Mouse (Mus musculus) kidney, adult 2 months (tissue): ENCODE results near the gene Mbd6. TPM values are rescaled to one million over a fixed set of nuclear protein-coding genes. Genes with fewer than 3 reads are reported as not detected.

Experiments used
- DNase-seq: peaks from one replicate; pipeline ENCODE4 v3.0.0; 2021
- H3K27ac ChIP-seq: fragments of 200-500 bp; 2 replicates; pipeline ENCODE4 v1.5.1; 2012; ENCODE audit warnings: low read depth, low read length, control low read depth, inconsistent platforms; ENCODE audit not compliant: insufficient read depth
- H3K27me3 ChIP-seq: fragments of 200-500 bp; replicated peaks from 2 replicates; pipeline ENCODE4 v1.6.1; 2012; ENCODE audit warnings: mild to moderate bottlenecking, moderate library complexity, low read length, inconsistent platforms; ENCODE audit not compliant: control insufficient read depth, insufficient read depth
- H3K36me3 ChIP-seq: fragments of 200-500 bp; 2 replicates; pipeline ENCODE4 v1.6.1; 2012; ENCODE audit warnings: mild to moderate bottlenecking, moderate library complexity, low read length, inconsistent platforms; ENCODE audit not compliant: control insufficient read depth, insufficient read depth
- H3K4me1 ChIP-seq: fragments of 200-500 bp; 2 replicates; pipeline ENCODE4 v1.6.1; 2011; ENCODE audit warnings: low read length; ENCODE audit not compliant: control insufficient read depth, insufficient read depth
- H3K4me3 ChIP-seq: fragments of 200-500 bp; 2 replicates; pipeline ENCODE4 v1.5.1; 2011; ENCODE audit warnings: mild to moderate bottlenecking, low read depth, low read length, control low read depth; ENCODE audit not compliant: insufficient read depth
- CTCF ChIP-seq: fragments of 200-500 bp; conservative IDR thresholded peaks from 2 replicates; pipeline ENCODE4 v1.5.1; 2011; ENCODE audit warnings: low read depth, mild to moderate bottlenecking, control low read depth, low read length, moderate library complexity, mixed read lengths; ENCODE audit not compliant: insufficient read depth, insufficient read length
- POLR2A ChIP-seq: fragments of 200-500 bp; IDR thresholded peaks from one replicate; pipeline ENCODE4 v1.6.1; 2011; ENCODE audit warnings: low read depth, low read length, control low read depth
- WGBS: fragments of 180-500 bp; shearing (Covaris S2); methylation state at CpG from one replicate; pipeline ENCODE4 v1.1.7; 2018; 5-methylcytosine and 5-hydroxymethylcytosine counted together
- polyA plus RNA-seq: library from polyadenylated mRNA; depleted of rRNA; stranded (reverse); fragments of >200 nt; gene quantifications from 2 replicates; pipeline ENCODE4 v1.2.3, GENCODE M21; 2012

The Mbd6 gene
- polyA plus RNA-seq, 1 experiment: 26.8 TPM

DNA sequence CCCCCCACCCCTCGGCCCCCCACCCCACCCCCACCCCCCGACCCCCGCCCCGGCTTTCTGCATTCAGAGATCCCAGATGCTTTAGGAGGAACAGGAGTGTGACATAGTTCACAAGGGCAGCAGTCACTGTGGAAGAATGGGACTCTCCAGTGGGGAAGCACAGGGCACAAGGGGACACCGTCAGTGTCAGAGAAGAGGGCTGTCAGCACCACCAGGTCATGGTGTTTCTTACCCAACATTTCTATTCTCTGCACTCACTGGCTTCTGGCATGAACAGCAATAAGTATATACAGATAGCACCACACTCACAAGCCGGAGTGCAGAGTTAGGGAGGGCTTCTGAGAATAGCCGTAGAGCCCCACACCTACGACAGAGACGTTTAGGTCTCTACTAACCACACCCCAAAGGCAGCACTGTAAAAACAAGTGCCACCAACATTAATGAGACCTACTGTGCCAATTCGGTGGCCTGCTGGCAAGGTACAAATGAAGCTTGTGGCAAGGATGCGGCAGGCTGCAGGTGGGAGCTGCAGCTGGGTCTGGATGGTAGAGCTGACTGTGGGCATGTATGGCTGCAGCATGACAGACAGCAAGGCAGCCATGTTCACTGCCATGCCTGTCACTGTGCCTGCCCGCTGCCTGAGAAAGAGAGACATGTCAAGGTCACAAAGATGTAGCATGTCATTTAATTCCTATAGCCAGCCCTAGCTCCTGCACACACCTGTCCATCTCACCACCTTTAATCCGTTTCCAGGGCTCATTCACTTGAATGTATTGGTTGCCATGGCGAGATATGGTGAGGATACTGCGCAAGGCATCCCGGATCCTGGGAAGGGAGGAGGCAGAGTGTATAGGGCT is 8.4 kb upstream of the Mbd6 start:
- no peak for DNase-seq
- WGBS: 88% methylated on average over 16 of the region's 16 CpGs
- peaks cover 13% of the 10 kb centered on the region; the same call in 1 of the 2 replicates for H3K4me1 ChIP-seq

DNA sequence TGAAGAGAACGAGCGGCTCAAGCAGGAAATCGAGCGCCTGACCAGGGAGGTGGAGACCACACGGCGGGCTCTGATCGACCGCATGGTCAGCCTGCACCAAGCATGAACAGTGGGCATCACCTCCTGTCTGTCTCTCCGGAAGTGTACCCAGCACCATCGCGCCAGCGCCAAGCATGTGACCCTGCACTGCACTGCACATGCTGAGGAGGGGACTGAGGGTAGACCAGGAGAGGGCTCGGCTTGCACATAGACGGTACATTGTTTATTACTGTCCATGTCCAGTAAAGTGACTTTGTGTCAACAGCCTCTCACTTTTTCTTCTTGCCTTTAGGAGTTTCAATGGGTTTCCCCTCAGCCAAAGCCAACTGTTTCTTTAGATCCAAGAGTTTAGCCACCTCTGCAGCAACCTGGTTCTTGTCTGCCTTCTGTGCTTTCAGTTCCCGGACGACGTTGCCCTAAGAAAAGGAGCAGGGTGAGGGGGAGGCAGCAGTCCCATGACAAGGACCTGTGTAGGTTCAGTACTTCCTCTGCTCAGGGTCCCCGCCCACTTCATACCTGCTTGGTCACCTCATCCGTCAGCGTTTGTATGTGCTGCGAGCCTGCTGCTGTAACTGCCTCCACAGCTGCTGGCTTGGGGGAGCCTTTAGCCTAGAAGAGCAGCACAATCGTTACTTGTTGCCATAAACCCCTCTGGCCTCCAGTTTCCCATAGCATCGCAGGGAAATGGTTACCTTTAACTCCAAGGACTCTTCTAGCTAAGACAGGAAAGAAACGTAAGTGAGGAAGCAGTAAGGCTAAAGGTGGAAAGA is 7.4 kb upstream of the Mbd6 start:
- H3K27ac ChIP-seq: no peak overlapping the region
- no peak for DNase-seq
- H3K27me3 ChIP-seq: no peaks in the 10 kb centered on the region
- no peak for TF ChIP-seq POLR2A
- TF ChIP-seq CTCF: no peak
- peaks cover 8% of the 10 kb centered on the region for H3K36me3 ChIP-seq
- WGBS: 83% methylated on average over 24 of the region's 24 CpGs
- no peak overlapping the region for H3K4me3 ChIP-seq
- peaks cover 16% of the 10 kb centered on the region; the same call in 1 of the 2 replicates for H3K4me1 ChIP-seq

More for the DNA sequence above, 8.4 kb upstream of the Mbd6 start:
- Histone ChIP-seq H3K4me3 (no peak overlapping the region), H3K27me3 (no peaks in the 10 kb centered on the region), H3K36me3 (peaks cover 8% of the 10 kb centered on the region), H3K27ac (no peak overlapping the region)
- no peak for TF ChIP-seq POLR2A
- no peak for TF ChIP-seq CTCF

- H3K4me3 ChIP-seq: no peak overlapping the region
- TF ChIP-seq POLR2A: no peak
- TF ChIP-seq CTCF: no peak
- H3K4me1 ChIP-seq: peaks cover 16% of the 10 kb centered on the region; the same call in 1 of the 2 replicates
- WGBS: 71% methylated on average over 10 of the region's 10 CpGs
- H3K27me3 ChIP-seq: no peaks in the 10 kb centered on the region
- H3K36me3 ChIP-seq: peaks cover 7% of the 10 kb centered on the region
- peak; percentile 27 for DNase-seq
- H3K27ac ChIP-seq: no peak overlapping the region
Measured at GRCm38 (mm10) chr10:127294895-127295510, 6.2 kb upstream of the Mbd6 start.

GRCm38 (mm10) chr10:127293590-127294113 is 4.8 kb upstream of the Mbd6 start:
- WGBS: 73% methylated on average over 3 of the region's 3 CpGs
- Histone ChIP-seq H3K4me3 (no peak overlapping the region), H3K36me3 (peaks cover 5% of the 10 kb centered on the region; the same call in 1 of the 2 replicates), H3K4me1 (peaks cover 22% of the 10 kb centered on the region; the same call in 1 of the 2 replicates), H3K27me3 (no peaks in the 10 kb centered on the region), H3K27ac (no peak overlapping the region)
- no peak for DNase-seq
- no peak for TF ChIP-seq CTCF
- TF ChIP-seq POLR2A: no peak

DNA sequence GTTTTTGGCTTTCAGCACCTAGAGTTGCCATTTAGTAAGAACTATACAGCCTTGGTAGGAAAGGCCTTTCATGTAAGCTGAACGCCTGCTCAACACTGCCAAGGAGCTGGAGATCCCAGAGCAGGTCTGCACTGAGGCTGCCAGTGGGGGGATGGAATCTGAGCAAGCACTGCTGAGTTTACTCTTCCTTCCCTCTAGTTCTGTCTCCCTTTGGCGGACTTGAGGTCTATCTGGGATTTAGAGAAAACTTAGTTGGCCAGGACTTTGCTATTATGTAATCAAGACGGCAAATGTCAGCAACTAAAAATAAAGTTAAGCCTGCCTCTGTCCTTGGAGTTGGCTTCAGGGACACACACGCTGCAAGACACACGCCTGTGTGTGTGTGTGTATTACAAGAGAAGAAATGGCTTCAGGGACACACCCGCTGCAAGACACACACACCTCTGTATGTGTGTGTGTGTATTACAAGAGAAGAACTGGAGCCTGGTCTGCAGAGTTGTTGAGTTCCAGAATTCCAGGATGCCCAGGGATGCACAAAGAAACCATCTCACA is 4.2 kb upstream of the Mbd6 start:
- DNase-seq: peak; percentile 55
- Histone ChIP-seq H3K4me1 (peaks cover 22% of the 10 kb centered on the region; the same call in 1 of the 2 replicates), H3K27ac (peak overlapping the region; percentile 59), H3K27me3 (no peaks in the 10 kb centered on the region), H3K4me3 (no peak overlapping the region), H3K36me3 (peaks cover 5% of the 10 kb centered on the region; the same call in 1 of the 2 replicates)
- WGBS: 36% methylated on average over 6 of the region's 6 CpGs
- TF ChIP-seq CTCF: no peak
- TF ChIP-seq POLR2A: no peak

GRCm38 (mm10) chr10:127291881-127292638 is 3.2 kb upstream of the Mbd6 start:
- H3K27ac ChIP-seq: no peak overlapping the region
- WGBS: 24% methylated on average over 5 of the region's 5 CpGs
- no peak for DNase-seq
- no peaks in the 10 kb centered on the region for H3K27me3 ChIP-seq
- peaks cover 5% of the 10 kb centered on the region; the same call in 1 of the 2 replicates for H3K36me3 ChIP-seq
- peaks cover 30% of the 10 kb centered on the region for H3K4me1 ChIP-seq
- no peak for TF ChIP-seq CTCF
- TF ChIP-seq POLR2A: no peak
- no peak overlapping the region for H3K4me3 ChIP-seq
